In genomic region chr17:5795369-5795768, GRCm38 (mm10) we compare ENCODE assay signal across 13 mouse cellular contexts. TPM values are rescaled to one million over a fixed set of nuclear protein-coding genes. Genes with fewer than 3 reads are reported as not detected.
A peak's percentile ranks its signal among the peaks of the same experiment; 100 is the strongest.
DNase-seq lines count a peak whose midpoint lies in the region; ATAC-seq and TF ChIP-seq lines count a peak whose summit lies in the region.
"Had no signal": no experiment of that assay in that cellular context is flagged by ENCODE, and none has a peak within 500 bp of the region (broad histone marks: within the 10 kb centered on the region; RNA-seq: fewer than 3 reads in every experiment).

No protein-coding gene starts in this region.

- H3K9me3 ChIP-seq in midbrain, embryonic 13.5 days, result no peaks in the 10 kb centered on the region
- no peaks in the 10 kb centered on the region for H3K9me3 ChIP-seq in midbrain, embryonic 16.5 days (replicated peaks; ENCODE audit: control insufficient read depth, low read length, poor library complexity, severe bottlenecking)
- H3K9me3 ChIP-seq in intestine, postnatal 0 days (ENCODE audit: control insufficient read depth), result no peaks in the 10 kb centered on the region
- H3K9me3 ChIP-seq: embryonic facial prominence, embryonic 13.5 days; forebrain, embryonic 13.5 days; heart, embryonic 13.5 days; hindbrain, embryonic 15.5 days had no signal

- no peak overlapping the region for H3K4me3 ChIP-seq in kidney, adult 2 months (ENCODE audit: insufficient read depth, low read depth, low read length)
- no peak overlapping the region for H3K4me3 ChIP-seq in midbrain, embryonic 13.5 days (replicated peaks)
- H3K4me3 ChIP-seq in midbrain, embryonic 16.5 days (ENCODE audit: low read depth, low read length), result no peak overlapping the region
- no peak overlapping the region for H3K4me3 ChIP-seq in intestine, postnatal 0 days (ENCODE audit: low read depth, low read length)
- H3K4me3 ChIP-seq: embryonic facial prominence, embryonic 13.5 days; forebrain, embryonic 13.5 days; heart, embryonic 13.5 days; hindbrain, embryonic 15.5 days had no signal

- H3K4me1 ChIP-seq in kidney, adult 2 months (ENCODE audit: control insufficient read depth, insufficient read depth, low read length), result peaks cover 10% of the 10 kb centered on the region; the same call in 1 of the 2 replicates
- H3K4me1 ChIP-seq in midbrain, embryonic 13.5 days (replicated peaks), result no peaks in the 10 kb centered on the region
- H3K4me1 ChIP-seq in midbrain, embryonic 16.5 days (ENCODE audit: control insufficient read depth, insufficient read depth, low read length), result no peaks in the 10 kb centered on the region
- peaks cover 3% of the 10 kb centered on the region; the same call in 1 of the 2 replicates for H3K4me1 ChIP-seq in intestine, postnatal 0 days (replicated peaks; ENCODE audit: control insufficient read depth, insufficient read depth, low read length)

- no peak overlapping the region for H3K9ac ChIP-seq in midbrain, embryonic 13.5 days (replicated peaks)
- H3K9ac ChIP-seq in midbrain, embryonic 16.5 days (ENCODE audit: low read depth, low read length), result no peak overlapping the region
- no peak overlapping the region for H3K9ac ChIP-seq in intestine, postnatal 0 days (ENCODE audit: low read depth, low read length)
- H3K9ac ChIP-seq: embryonic facial prominence, embryonic 13.5 days; forebrain, embryonic 13.5 days; forebrain, postnatal 0 days; heart, embryonic 13.5 days; hindbrain, embryonic 15.5 days had no signal

- TF ChIP-seq CTCF in kidney, adult 2 months (conservative IDR thresholded peaks at IDR 0.05; ENCODE audit: insufficient read depth, insufficient read length, low read depth, low read length), result no peak
- TF ChIP-seq CTCF in intestine, postnatal 0 days (IDR thresholded peaks at IDR 0.05; ENCODE audit: low read depth), result no peak

- H3K4me2 ChIP-seq in midbrain, embryonic 13.5 days (replicated peaks), result no peak overlapping the region
- H3K4me2 ChIP-seq in midbrain, embryonic 16.5 days (ENCODE audit: low read length), result no peak overlapping the region
- no peak overlapping the region for H3K4me2 ChIP-seq in intestine, postnatal 0 days (replicated peaks; ENCODE audit: low read depth)
- H3K4me2 ChIP-seq: embryonic facial prominence, embryonic 13.5 days; forebrain, embryonic 13.5 days; heart, embryonic 13.5 days; hindbrain, embryonic 15.5 days had no signal

- H3K27ac ChIP-seq in kidney, adult 2 months (ENCODE audit: insufficient read depth, low read depth, low read length), result no peak overlapping the region
- no peak overlapping the region for H3K27ac ChIP-seq in midbrain, embryonic 13.5 days
- H3K27ac ChIP-seq in midbrain, embryonic 16.5 days (ENCODE audit: low read length), result no peak overlapping the region
- peak overlapping the region; percentile 72 for H3K27ac ChIP-seq in intestine, postnatal 0 days (ENCODE audit: low read depth, low read length)
- H3K27ac ChIP-seq: embryonic facial prominence, embryonic 13.5 days; forebrain, embryonic 13.5 days; heart, embryonic 13.5 days; hindbrain, embryonic 15.5 days had no signal

- no peak for TF ChIP-seq POLR2A in kidney, adult 2 months (IDR thresholded peaks at IDR 0.05; ENCODE audit: low read depth, low read length)

- ATAC-seq in midbrain, embryonic 13.5 days, result peak; percentile 17; the same call in 1 of the 2 replicates
- ATAC-seq in midbrain, embryonic 16.5 days, result no peak
- peak; percentile 52 for ATAC-seq in intestine, postnatal 0 days

- 45% methylated on average over 5 of the region's 5 CpGs for WGBS in kidney, adult 2 months
- WGBS in midbrain, embryonic 13.5 days, result 78% methylated on average over 5 of the region's 5 CpGs
- WGBS in midbrain, embryonic 16.5 days, result 76% methylated on average over 5 of the region's 5 CpGs
- 43% methylated on average over 5 of the region's 5 CpGs for WGBS in intestine, postnatal 0 days

- H3K36me3 ChIP-seq in kidney, adult 2 months (ENCODE audit: control insufficient read depth, insufficient read depth, low read length), result no peaks in the 10 kb centered on the region
- no peaks in the 10 kb centered on the region for H3K36me3 ChIP-seq in midbrain, embryonic 13.5 days
- H3K36me3 ChIP-seq in midbrain, embryonic 16.5 days (ENCODE audit: control insufficient read depth, insufficient read depth, low read length), result no peaks in the 10 kb centered on the region
- no peaks in the 10 kb centered on the region for H3K36me3 ChIP-seq in intestine, postnatal 0 days (ENCODE audit: control insufficient read depth, insufficient read depth)
- H3K36me3 ChIP-seq: embryonic facial prominence, embryonic 13.5 days; heart, embryonic 13.5 days; hindbrain, embryonic 15.5 days had no signal

- DNase-seq in kidney, adult 2 months, result peak; percentile 59
- no peak for DNase-seq in kidney, adult 8-10 months
- DNase-seq in lung, adult 18-20 months, result no peak
- no peak for DNase-seq in lung, postnatal 25 days (ENCODE audit: low spot score)

- no peaks in the 10 kb centered on the region for H3K27me3 ChIP-seq in kidney, adult 2 months (replicated peaks; ENCODE audit: control insufficient read depth, insufficient read depth, low read length)
- no peaks in the 10 kb centered on the region for H3K27me3 ChIP-seq in midbrain, embryonic 13.5 days
- no peaks in the 10 kb centered on the region for H3K27me3 ChIP-seq in midbrain, embryonic 16.5 days (ENCODE audit: control insufficient read depth, insufficient read depth, low read depth, low read length)
- no peaks in the 10 kb centered on the region for H3K27me3 ChIP-seq in intestine, postnatal 0 days (replicated peaks; ENCODE audit: control insufficient read depth, insufficient read depth, low read length)
- H3K27me3 ChIP-seq: forebrain, embryonic 13.5 days; hindbrain, embryonic 15.5 days; Patski had no signal

RNA-seq across cellular contexts. Expression of gene Snx9, which starts 45.8 kb away (rescaled TPM):
- 55.3 and 56.6 TPM in 2 replicates for polyA plus RNA-seq in kidney, adult 2 months (2012; rRNA removed)
- 6.6 and 7.4 TPM in 2 replicates for polyA plus RNA-seq in midbrain, embryonic 13.5 days (2015; fragmentation: Nextera tagmentation; extraction: Ambion mirVana)
- 5.6 and 5.9 TPM in 2 replicates for polyA plus RNA-seq in midbrain, embryonic 16.5 days (2015; fragmentation: Nextera tagmentation; extraction: Ambion mirVana)
- 91.4 and 95.4 TPM in 2 replicates for polyA plus RNA-seq in intestine, postnatal 0 days (2015; fragmentation: Nextera tagmentation; extraction: Ambion mirVana)
